Mouse (Mus musculus) cerebellum, postnatal 4 days (tissue): ENCODE measurements around the gene C1s2.
"Not testable (repeated sequence)": the region's sequence is repeated elsewhere in the genome, so short reads cannot be mapped to it uniquely, and the experiment has no call there.

ENCODE experiments used
- DNase-seq, 2 experiments: peaks; one replicate each; pipeline ENCODE4 v3.0.0; 2022; ENCODE audit warnings: low spot score in 2 of 2, mixed read lengths in 1 of 2

Gene C1s2

DNA sequence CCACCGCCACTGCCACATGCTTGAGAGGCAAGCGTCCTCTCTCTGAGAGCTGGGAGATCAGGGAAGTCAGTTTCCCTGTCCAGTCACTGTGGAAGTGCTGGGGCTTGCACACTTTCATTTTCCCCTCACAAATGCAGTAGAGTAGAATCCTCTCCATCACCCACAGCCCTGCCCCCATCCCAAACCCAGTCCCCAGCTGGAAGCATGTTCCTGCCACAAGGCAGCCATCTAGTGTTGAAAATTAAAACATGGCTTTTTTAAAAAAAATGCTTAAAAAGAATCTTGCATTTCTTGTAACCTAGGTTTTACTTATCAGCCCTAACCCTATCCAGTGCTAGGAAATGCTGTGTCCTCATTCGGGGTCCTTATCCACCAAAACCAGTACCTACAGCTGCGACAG is 4.2 kb upstream of the C1s2 start:
- DNase-seq = no peak

DNA sequence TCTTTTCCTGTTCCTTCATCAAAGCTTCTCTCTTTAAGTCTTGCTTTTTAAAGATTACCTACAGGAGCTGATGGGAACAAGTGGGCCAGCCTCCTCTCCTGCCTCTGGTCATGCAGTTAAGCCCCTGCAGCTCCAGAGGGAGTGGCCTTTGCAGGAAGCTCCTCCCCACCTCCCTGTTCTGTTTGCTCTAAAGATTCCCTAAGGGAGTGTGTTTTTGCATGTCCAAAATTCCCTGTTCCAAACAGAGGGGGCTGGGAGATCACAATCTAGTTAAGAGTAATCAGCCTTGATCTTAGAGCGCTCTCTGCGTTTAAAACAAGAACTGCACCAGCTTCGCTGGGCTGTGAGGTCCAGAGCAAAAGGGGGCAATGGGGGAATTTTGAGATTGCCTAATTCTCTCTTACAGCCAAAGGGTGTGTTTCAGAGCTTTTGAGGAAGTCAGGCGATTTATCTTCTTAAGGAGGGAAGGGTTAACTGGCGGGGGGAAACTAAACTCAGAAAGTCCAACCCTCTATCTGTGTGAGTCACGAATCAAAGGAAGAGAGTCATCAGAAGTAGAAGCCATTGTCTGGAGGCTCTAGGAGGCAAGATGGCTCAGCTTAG is 1.1 kb upstream of the C1s2 start:
- DNase-seq = not testable (repeated sequence)

DNA sequence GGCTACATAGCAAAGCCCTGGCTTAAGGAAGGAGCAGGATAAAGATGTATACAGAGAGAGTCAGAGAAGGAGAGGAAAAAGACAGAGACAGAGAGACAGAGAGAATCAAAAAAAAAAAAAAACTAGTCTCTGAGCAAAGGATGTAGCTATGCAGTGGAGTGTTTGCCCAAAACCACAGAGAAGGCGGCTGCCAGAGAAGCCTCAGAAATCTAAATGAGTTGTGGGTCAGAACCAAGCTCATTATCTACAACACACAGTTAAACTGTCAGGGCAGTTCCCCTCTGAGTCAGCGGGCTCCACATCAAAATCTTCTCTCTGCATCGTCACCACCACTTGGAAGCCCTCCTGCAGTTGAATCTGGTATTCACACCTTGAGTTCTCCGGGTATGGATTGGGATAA is 5.1 kb downstream of the C1s2 start:
- no peak for DNase-seq

DNA sequence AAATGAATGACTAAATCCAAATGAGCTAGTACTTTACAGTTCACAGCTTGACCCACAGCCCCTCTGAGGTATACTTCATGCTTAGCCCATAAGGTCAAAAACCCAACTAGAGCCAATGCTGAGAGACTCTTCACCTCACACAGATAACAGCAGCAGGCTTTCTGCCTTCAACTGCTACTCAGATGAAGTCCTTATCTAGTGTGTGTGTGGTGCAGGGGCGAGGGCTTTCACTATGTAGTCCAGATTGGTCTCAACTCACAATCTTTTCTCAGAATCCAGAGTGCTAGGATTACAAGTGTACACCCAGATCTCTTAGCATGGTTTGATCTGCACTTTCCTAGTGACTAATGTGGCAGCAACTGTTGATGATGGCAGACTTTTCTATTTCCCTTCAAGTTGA is 9.7 kb downstream of the C1s2 start:
- DNase-seq = not testable (repeated sequence)

DNA sequence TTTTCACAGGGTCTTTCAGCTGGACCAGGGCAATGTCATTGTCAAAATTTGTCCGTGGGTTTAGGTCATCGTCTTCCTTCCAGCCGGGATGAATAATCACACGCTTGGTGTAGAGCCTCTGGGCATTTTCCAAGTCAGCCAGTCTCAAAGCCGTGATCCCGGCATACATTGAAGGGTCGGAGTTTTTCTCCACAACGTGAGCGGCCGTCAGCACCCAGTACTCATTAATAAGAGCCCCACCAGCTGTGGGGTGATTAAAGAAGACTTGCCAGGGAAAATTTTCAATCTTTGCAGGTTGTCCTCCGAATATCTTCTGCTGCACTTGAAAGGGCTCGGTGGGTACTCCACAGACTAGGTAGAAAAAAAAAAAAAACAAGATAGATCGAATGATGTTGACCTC is 10.3 kb downstream of the C1s2 start:
- DNase-seq = no peak

DNA sequence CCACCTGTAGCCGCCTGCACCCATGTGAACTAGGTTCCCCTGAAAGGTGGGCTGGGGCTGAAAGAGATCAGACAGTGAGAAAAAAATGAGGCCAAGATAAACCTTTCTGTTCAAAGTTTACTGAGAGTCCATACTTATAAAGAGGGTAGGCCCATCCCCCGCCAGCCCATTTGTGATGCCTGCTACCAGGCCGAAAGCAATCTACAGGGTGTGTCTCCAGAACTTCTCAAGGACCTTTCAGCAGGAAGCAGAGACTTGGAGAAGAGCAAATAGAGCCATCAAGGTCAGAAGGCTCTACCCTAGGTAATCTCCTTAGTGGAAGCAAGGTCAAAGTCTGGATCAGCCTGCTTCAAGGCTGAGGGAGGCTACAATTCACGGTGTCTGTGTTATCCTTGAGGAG is 33.9 kb downstream of the C1s2 start:
- DNase-seq = no peak

DNA sequence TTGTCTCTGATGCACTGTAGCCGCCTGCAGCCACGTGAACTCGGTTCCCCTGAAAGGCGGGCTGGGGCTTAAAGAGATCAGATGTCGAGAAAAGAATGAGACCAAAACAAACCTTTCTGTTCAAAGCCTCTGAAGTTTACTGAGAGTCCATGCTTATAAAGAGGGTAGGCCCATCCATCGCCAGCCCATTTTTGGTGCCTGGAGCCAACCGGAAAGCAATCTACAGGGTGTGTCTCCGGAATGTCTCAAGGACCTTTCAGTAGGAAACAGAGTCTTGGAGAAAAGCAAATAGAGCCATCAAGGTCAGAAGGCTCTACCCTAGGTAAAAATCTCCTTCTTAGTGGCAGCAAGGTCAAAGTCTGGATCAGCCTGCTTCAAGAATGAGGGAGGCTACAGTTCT is 42.8 kb downstream of the C1s2 start:
- DNase-seq = no peak

DNA sequence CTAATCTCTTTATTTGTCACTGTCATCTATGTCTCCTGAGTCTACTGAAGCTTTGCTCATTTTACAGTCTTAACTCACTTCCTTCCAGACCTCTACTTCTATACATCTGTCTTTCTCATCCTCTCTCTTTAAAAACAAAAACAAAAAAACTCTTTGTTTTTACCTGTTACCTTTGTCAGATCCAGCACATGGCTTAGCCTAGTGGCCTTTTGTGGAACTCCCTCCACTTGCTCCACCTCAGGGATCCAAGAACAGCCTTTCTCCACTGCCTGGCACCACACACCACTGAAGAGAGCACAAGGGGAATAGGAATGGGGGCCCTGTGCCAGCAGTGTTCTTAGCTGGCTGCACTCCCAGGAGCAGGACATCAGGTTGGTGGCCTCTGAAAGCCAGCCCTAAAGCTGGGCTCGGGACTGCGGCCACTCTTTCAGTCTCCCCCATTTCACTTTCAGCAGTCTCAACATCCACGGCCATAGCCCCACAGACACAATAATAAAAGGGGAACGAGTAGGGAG is 43.6 kb downstream of the C1s2 start:
- DNase-seq = peak in 1 of 2 experiments; percentile 22

GRCm38 (mm10) chr6:124588771-124589170 is 47.1 kb downstream of the C1s2 start:
- DNase-seq = no peak

DNA sequence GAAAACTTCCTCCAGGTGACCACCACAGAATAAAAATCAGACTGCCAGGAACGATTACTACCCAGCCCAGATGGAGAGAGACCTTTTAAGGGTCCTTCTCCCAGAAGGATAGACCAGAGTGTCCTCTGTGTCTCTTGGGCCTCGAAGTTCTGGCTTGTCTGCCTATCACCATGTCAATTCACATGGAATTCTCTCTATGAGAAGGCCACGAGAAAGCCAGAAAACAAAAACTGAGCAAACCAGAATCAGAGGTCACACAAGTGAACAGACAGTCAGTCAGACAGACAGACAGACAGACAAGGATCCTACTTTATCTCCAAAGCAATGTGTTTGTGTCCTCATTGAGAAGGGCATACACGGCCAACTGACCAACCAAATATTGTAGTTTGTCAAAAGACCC is 49.6 kb downstream of the C1s2 start:
- DNase-seq = no peak

DNA sequence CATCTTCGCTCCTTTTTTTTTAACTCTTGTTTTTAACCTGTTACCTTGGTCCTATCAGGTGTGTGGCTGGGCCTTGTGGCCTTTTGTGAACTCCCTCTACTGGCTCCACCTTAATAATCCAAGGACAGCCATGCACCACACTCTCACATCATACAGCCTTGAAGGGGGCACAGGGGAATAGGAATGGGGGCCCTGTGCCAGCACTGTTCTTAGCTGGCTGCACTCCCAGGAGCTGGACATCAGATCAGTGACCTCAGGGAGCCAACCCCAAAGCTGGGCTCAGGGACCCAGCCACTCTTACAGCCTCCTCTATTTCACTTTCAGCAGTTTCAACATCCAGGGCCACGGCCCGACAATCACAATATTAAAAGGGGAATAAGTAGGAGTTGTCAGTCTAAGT is 50.1 kb downstream of the C1s2 start:
- no peak for DNase-seq

- no peak for DNase-seq
These were observed 51.0 kb downstream of the C1s2 start for GRCm38 (mm10) chr6:124584935-124585334.

- no peak for DNase-seq
These were observed 53.7 kb downstream of the C1s2 start for GRCm38 (mm10) chr6:124582231-124582630.

GRCm38 (mm10) chr6:124580155-124580554 is 55.7 kb downstream of the C1s2 start:
- DNase-seq = peak in 1 of 2 experiments; percentile 14

- DNase-seq = not testable (repeated sequence)
These were observed 60.7 kb downstream of the C1s2 start for GRCm38 (mm10) chr6:124575155-124575678.
